Mouse (Mus musculus) ES-Bruce4 (cell line): ENCODE data around the gene Pgls.

Experiments
- CTCF ChIP-seq: IDR thresholded peaks from one replicate; pipeline ENCODE4 v1.8.1; 2011; ENCODE audit warnings: low read depth, low read length
- EP300 ChIP-seq: IDR thresholded peaks from 2 replicates; pipeline ENCODE4 v1.6.1; 2011; ENCODE audit warnings: low read depth, low read length; ENCODE audit not compliant: insufficient read depth
- POLR2A ChIP-seq: IDR thresholded peaks from one replicate; pipeline ENCODE4 v1.8.1; 2011; ENCODE audit warnings: low read length; ENCODE audit not compliant: insufficient read depth

GRCm38 (mm10) chr8:71613418-71613817 lies 21.4 kb downstream of the Pgls start:
- TF ChIP-seq CTCF (no peak), EP300 (no peak), POLR2A (no peak)
